25 mouse cellular contexts compared by ENCODE assay signal in the genomic region with DNA sequence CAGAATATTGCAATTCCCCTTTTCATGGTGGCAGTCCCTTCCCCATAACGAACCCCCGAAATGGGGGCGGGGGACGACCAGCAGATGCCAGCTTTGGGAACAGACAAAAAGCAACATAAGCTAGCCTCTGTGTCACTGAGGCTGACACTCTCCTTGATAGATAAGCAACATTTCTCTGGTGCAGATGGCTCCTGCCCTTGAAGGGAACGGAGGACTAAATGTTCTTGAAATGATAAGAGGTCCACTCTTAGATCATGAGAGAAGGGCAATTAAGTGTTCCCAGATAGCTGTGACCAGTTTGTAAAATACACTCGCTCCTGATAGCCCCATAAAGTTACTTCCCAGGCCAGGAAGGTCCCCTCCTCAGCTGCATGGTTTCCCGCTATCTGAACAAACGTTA. TPM values are rescaled to one million over a fixed set of nuclear protein-coding genes. Genes with fewer than 3 reads are reported as not detected.
DNase-seq lines count a peak whose midpoint lies in the region; ATAC-seq lines count a peak whose summit lies in the region.
"Had no signal": no experiment of that assay in that cellular context is flagged by ENCODE, and none has a peak within 500 bp of the region (broad histone marks: within the 10 kb centered on the region; RNA-seq: fewer than 3 reads in every experiment).

No protein-coding gene starts in this region.

- H3K4me3 ChIP-seq in liver, embryonic 16.5 days (ENCODE audit: low read depth, low read length): no peak overlapping the region
- no peak overlapping the region for H3K4me3 ChIP-seq in hindbrain, embryonic 11.5 days (ENCODE audit: low read depth, low read length)
- no peak overlapping the region for H3K4me3 ChIP-seq in midbrain, embryonic 14.5 days (replicated peaks; ENCODE audit: low read depth, low read length)
- H3K4me3 ChIP-seq: embryonic facial prominence, embryonic 15.5 days; forebrain, embryonic 10.5 days; heart, embryonic 15.5 days; intestine, embryonic 15.5 days; layer of hippocampus, adult 2 months; limb, embryonic 12.5 days; megakaryocyte, embryonic 14.5 days; myocyte; neural tube, embryonic 13.5 days had no signal

- peak overlapping the region; percentile 23; the same call in 1 of the 2 replicates for H3K4me2 ChIP-seq in liver, embryonic 16.5 days (ENCODE audit: low read depth, low read length)
- no peak overlapping the region for H3K4me2 ChIP-seq in hindbrain, embryonic 11.5 days (replicated peaks; ENCODE audit: low read depth, low read length)
- no peak overlapping the region for H3K4me2 ChIP-seq in midbrain, embryonic 14.5 days (ENCODE audit: low read length)
- H3K4me2 ChIP-seq: embryonic facial prominence, embryonic 15.5 days; heart, embryonic 15.5 days; intestine, embryonic 15.5 days; limb, embryonic 12.5 days; neural tube, embryonic 13.5 days had no signal

- WGBS in liver, embryonic 16.5 days (ENCODE audit: insufficient replicate concordance): 31% methylated on average over 8 of the region's 8 CpGs
- WGBS in hindbrain, embryonic 11.5 days: 86% methylated on average over 8 of the region's 8 CpGs
- WGBS in midbrain, embryonic 14.5 days: 91% methylated on average over 8 of the region's 8 CpGs

- H3K4me1 ChIP-seq in liver, embryonic 16.5 days (ENCODE audit: control insufficient read depth, low read depth, low read length): peaks cover 41% of the 10 kb centered on the region
- 0 out of 2 replicates have a peak, but pooled peaks cover 2% of the 10 kb centered on the region for H3K4me1 ChIP-seq in hindbrain, embryonic 11.5 days (replicated peaks; ENCODE audit: control insufficient read depth, insufficient read depth, low read length)
- H3K4me1 ChIP-seq in midbrain, embryonic 14.5 days (ENCODE audit: control insufficient read depth, insufficient read depth, low read length): 0 out of 2 replicates have a peak, but pooled peaks cover 7% of the 10 kb centered on the region

- peak overlapping the region; percentile 68 for H3K27ac ChIP-seq in liver, embryonic 16.5 days (ENCODE audit: low read length)
- no peak overlapping the region for H3K27ac ChIP-seq in hindbrain, embryonic 11.5 days (ENCODE audit: low read depth, low read length)
- H3K27ac ChIP-seq in midbrain, embryonic 14.5 days (replicated peaks; ENCODE audit: low read depth, low read length): no peak overlapping the region
- H3K27ac ChIP-seq: embryonic facial prominence, embryonic 15.5 days; forebrain, embryonic 10.5 days; heart, embryonic 15.5 days; intestine, embryonic 15.5 days; layer of hippocampus, adult 2 months; limb, embryonic 12.5 days; neural tube, embryonic 13.5 days had no signal

- peak; percentile 69 for ATAC-seq in liver, embryonic 16.5 days (ENCODE audit: low read depth)
- ATAC-seq in hindbrain, embryonic 11.5 days (ENCODE audit: low FRiP score): no peak
- no peak for ATAC-seq in midbrain, embryonic 14.5 days (ENCODE audit: low FRiP score, low TSS enrichment)
- ATAC-seq: hindbrain, embryonic 16.5 days; intestine, embryonic 15.5 days; midbrain, embryonic 16.5 days had no signal

- H3K27me3 ChIP-seq in liver, embryonic 16.5 days (ENCODE audit: control insufficient read depth, insufficient read depth, low read depth, low read length): no peaks in the 10 kb centered on the region
- H3K27me3 ChIP-seq in hindbrain, embryonic 11.5 days (ENCODE audit: control insufficient read depth, insufficient read depth, low read length): no peaks in the 10 kb centered on the region
- no peaks in the 10 kb centered on the region for H3K27me3 ChIP-seq in midbrain, embryonic 14.5 days (ENCODE audit: control insufficient read depth, insufficient read depth, low read length)
- H3K27me3 ChIP-seq: embryonic facial prominence, embryonic 15.5 days; heart, embryonic 15.5 days; intestine, embryonic 15.5 days had no signal

- no peaks in the 10 kb centered on the region for H3K9me3 ChIP-seq in liver, embryonic 16.5 days (replicated peaks; ENCODE audit: control insufficient read depth, low read length)
- H3K9me3 ChIP-seq in hindbrain, embryonic 11.5 days (ENCODE audit: control insufficient read depth, low read length): no peaks in the 10 kb centered on the region
- no peaks in the 10 kb centered on the region for H3K9me3 ChIP-seq in midbrain, embryonic 14.5 days (ENCODE audit: control insufficient read depth, low read length)
- H3K9me3 ChIP-seq: embryonic facial prominence, embryonic 15.5 days; forebrain, embryonic 10.5 days; heart, embryonic 15.5 days; intestine, embryonic 15.5 days; limb, embryonic 12.5 days; megakaryocyte, embryonic 14.5 days; neural tube, embryonic 13.5 days had no signal

- DNase-seq in MEL-GATA-1-ER (ENCODE audit: extremely low read depth, low read depth): peak; percentile 47
- DNase-seq in liver: peak; percentile 39
- DNase-seq in testis, postnatal 14 days (ENCODE audit: low spot score): peak; percentile 47
- DNase-seq in hindbrain, embryonic 11.5 days (ENCODE audit: low spot score): no peak
- DNase-seq in midbrain, embryonic 14.5 days: no peak
- DNase-seq in spleen, postnatal 14 days (ENCODE audit: low spot score in 2 of 2): no peak
- DNase-seq: adrenal gland, postnatal 14 days; cerebellum, adult 9-10 months; kidney, adult 9 months; kidney, postnatal 25 days; lung, adult 2 months; right cerebral cortex, adult 18-20 months; thymus, postnatal 25 days had no signal

- H3K9ac ChIP-seq in liver, embryonic 16.5 days (ENCODE audit: low read depth, low read length): 0 out of 2 replicates have a peak overlapping the region, but pooled peaks have one; percentile 33
- no peak overlapping the region for H3K9ac ChIP-seq in hindbrain, embryonic 11.5 days (ENCODE audit: low read depth, low read length)
- H3K9ac ChIP-seq in midbrain, embryonic 14.5 days (replicated peaks; ENCODE audit: low read length): no peak overlapping the region
- H3K9ac ChIP-seq: embryonic facial prominence, embryonic 15.5 days; heart, embryonic 15.5 days; intestine, embryonic 15.5 days; limb, embryonic 12.5 days; neural tube, embryonic 13.5 days had no signal

- H3K36me3 ChIP-seq in liver, embryonic 16.5 days (ENCODE audit: control insufficient read depth, insufficient read depth): no peaks in the 10 kb centered on the region
- H3K36me3 ChIP-seq in hindbrain, embryonic 11.5 days (ENCODE audit: control insufficient read depth, insufficient read depth, low read length): no peaks in the 10 kb centered on the region
- no peaks in the 10 kb centered on the region for H3K36me3 ChIP-seq in midbrain, embryonic 14.5 days (ENCODE audit: control insufficient read depth, insufficient read depth, low read length)
- H3K36me3 ChIP-seq: embryonic facial prominence, embryonic 15.5 days; forebrain, embryonic 10.5 days; heart, embryonic 15.5 days; intestine, embryonic 15.5 days; limb, embryonic 12.5 days; neural tube, embryonic 13.5 days had no signal

RNA-seq across cellular contexts. Expression of a gene that starts 6.3 kb away (rescaled TPM):
- 41.1 and 44.1 TPM in 2 replicates for polyA plus RNA-seq in liver, embryonic 16.5 days (2015; fragmentation: Nextera tagmentation; extraction: Ambion mirVana)
- 44.0 and 46.4 TPM in 2 replicates for polyA plus RNA-seq in hindbrain, embryonic 11.5 days (2014; fragmentation: Nextera tagmentation; extraction: Ambion mirVana)
- polyA plus RNA-seq in midbrain, embryonic 14.5 days (2014; fragmentation: Nextera tagmentation; extraction: Ambion mirVana): 11.1 and 15.5 TPM in 2 replicates

RNA-seq across cellular contexts. Expression of a gene that starts 41.5 kb away (rescaled TPM):
- 0.60 and 0.77 TPM in 2 replicates for polyA plus RNA-seq in liver, embryonic 16.5 days (2015; fragmentation: Nextera tagmentation; extraction: Ambion mirVana)
- polyA plus RNA-seq in hindbrain, embryonic 11.5 days (2014; fragmentation: Nextera tagmentation; extraction: Ambion mirVana): not detected in 2 replicates
- not detected in 2 replicates for polyA plus RNA-seq in midbrain, embryonic 14.5 days (2014; fragmentation: Nextera tagmentation; extraction: Ambion mirVana)
- polyA plus RNA-seq: forebrain, embryonic 10.5 days; heart, embryonic 15.5 days; hindbrain, embryonic 16.5 days; limb, embryonic 12.5 days; midbrain, embryonic 16.5 days; neural tube, embryonic 13.5 days had no signal

Comparison
In these comparisons a context has a peak if more than half of its experiments do, and no peak if none do; other contexts are left out.
1. DNase-seq: peak in MEL-GATA-1-ER (single experiment), liver (single experiment) and testis, postnatal 14 days (single experiment); none in hindbrain, embryonic 11.5 days (single experiment), midbrain, embryonic 14.5 days (single experiment) and spleen, postnatal 14 days (0 of 2).